Mouse (Mus musculus): ENCODE measurements around the gene Gpr65. TPM values are rescaled to one million over a fixed set of nuclear protein-coding genes. Genes with fewer than 3 reads are reported as not detected.
"Not testable (repeated sequence)": the region's sequence is repeated elsewhere in the genome, so short reads cannot be mapped to it uniquely, and the experiment has no call there.

Gpr65 gene
- polyA plus RNA-seq, 1 experiment from 2014 or later, result 0.66 TPM

- WGBS, result 80% methylated on average over 4 of the region's 4 CpGs
- Histone ChIP-seq H3K27me3 (no peaks in the 10 kb centered on the region), H3K4me2 (no peak overlapping the region), H3K27ac (no peak overlapping the region), H3K36me3 (no peaks in the 10 kb centered on the region), H3K4me3 (replicated peaks) (no peak overlapping the region), H3K9ac (replicated peaks) (no peak overlapping the region), H3K9me3 (no peaks in the 10 kb centered on the region), H3K4me1 (replicated peaks) (no peaks in the 10 kb centered on the region)
- no peak for ATAC-seq (ENCODE audit: insufficient number of reproducible peaks, insufficient read depth, low FRiP score, low TSS enrichment, low read depth)
Observed at GRCm38 (mm10) chr12:98322426-98322825, 54.0 kb downstream of the Gpr65 start.

- not testable (repeated sequence) for ATAC-seq (ENCODE audit: insufficient number of reproducible peaks, insufficient read depth, low FRiP score, low TSS enrichment, low read depth); H3K4me1 ChIP-seq (replicated peaks); H3K4me3 ChIP-seq (replicated peaks); H3K4me2 ChIP-seq; H3K27ac ChIP-seq; H3K9me3 ChIP-seq; H3K9ac ChIP-seq (replicated peaks); H3K27me3 ChIP-seq; H3K36me3 ChIP-seq
- WGBS, result no CpG with 5 or more reads among the region's 1 CpGs
Observed at GRCm38 (mm10) chr12:98324170-98324569, 55.7 kb downstream of the Gpr65 start.

Other genes starting within 250 kb of the Gpr65 start
- 10.5 and 10.8 TPM in 2 replicates for gene Galc, start 9.2 kb upstream of the Gpr65 start, polyA plus RNA-seq (2016; fragmentation: Nextera tagmentation; extraction: Ambion mirVana)

Measured in limb, embryonic 12.5 days (tissue).